Mouse (Mus musculus) embryonic facial prominence, embryonic 14.5 days (tissue): Measurements from ENCODE around the gene Gipr. TPM values are rescaled to one million over a fixed set of nuclear protein-coding genes. Genes with fewer than 3 reads are reported as not detected.

ENCODE experiments used
- ATAC-seq: fragments of 200-750 bp; cut with Nextera tagmentation; 2 replicates; pipeline ENCODE4 v1.8.0; 2017; ENCODE audit warnings: low read depth, moderate number of reproducible peaks, moderate TSS enrichment
- DNase-seq: peaks from one replicate; pipeline ENCODE4 v3.0.0-alpha.2; 2015; ENCODE audit warnings: low spot score
- H3K27ac ChIP-seq: fragments of 300-500 bp; sonication (generic); replicated peaks from 2 replicates; pipeline ENCODE4 v1.5.1; 2014; ENCODE audit warnings: low read depth, mild to moderate bottlenecking, low read length, moderate library complexity
- H3K27me3 ChIP-seq: fragments of 300-500 bp; sonication (generic); replicated peaks from 2 replicates; pipeline ENCODE4 v1.6.1; 2014; ENCODE audit warnings: low read length; ENCODE audit not compliant: control insufficient read depth, insufficient read depth
- H3K36me3 ChIP-seq: fragments of 300-500 bp; sonication (generic); 2 replicates; pipeline ENCODE4 v1.6.1; 2014; ENCODE audit warnings: low read length, mixed read lengths; ENCODE audit not compliant: control insufficient read depth, insufficient read depth
- H3K4me1 ChIP-seq: fragments of 300-500 bp; sonication (generic); 2 replicates; pipeline ENCODE4 v1.6.1; 2014; ENCODE audit warnings: antibody characterized with exemption, low read length; ENCODE audit not compliant: control insufficient read depth, insufficient read depth
- H3K4me2 ChIP-seq: fragments of 300-500 bp; sonication (generic); 2 replicates; pipeline ENCODE4 v1.6.1; 2014; ENCODE audit warnings: low read depth, mild to moderate bottlenecking, low read length, moderate library complexity, mixed read lengths
- H3K4me3 ChIP-seq: fragments of 300-500 bp; sonication (generic); 2 replicates; pipeline ENCODE4 v1.5.1; 2014; ENCODE audit warnings: low read depth, mild to moderate bottlenecking, low read length
- H3K9ac ChIP-seq: fragments of 300-500 bp; sonication (generic); 2 replicates; pipeline ENCODE4 v1.6.1; 2014; ENCODE audit warnings: low read depth, mild to moderate bottlenecking, low read length, moderate library complexity, mixed read lengths
- H3K9me3 ChIP-seq: fragments of 300-500 bp; sonication (generic); 2 replicates; pipeline ENCODE4 v1.6.1; 2016; ENCODE audit warnings: low read length; ENCODE audit not compliant: control insufficient read depth
- WGBS: fragments of 180-500 bp; shearing (Covaris S2); extraction: QIAGEN DNeasy Blood & Tissue Kit; methylation state at CpG from one replicate; pipeline ENCODE4 v1.1.7; 2014; 5-methylcytosine and 5-hydroxymethylcytosine counted together
- polyA plus RNA-seq: library from polyadenylated mRNA; unstranded; fragments of >200 nt; fragmentation: Nextera tagmentation; extraction: Ambion mirVana; gene quantifications from 2 replicates; pipeline ENCODE4 v1.2.1, GENCODE M21; 2014

Gipr gene
- polyA plus RNA-seq, 1 experiment from 2014 or later: 0.60 TPM

GRCm38 (mm10) chr7:19208944-19209472 is 43.1 kb upstream of the Gipr start:
- H3K27me3 ChIP-seq: no peaks in the 10 kb centered on the region; the same call in 1 of the 2 replicates
- H3K4me1 ChIP-seq: no peaks in the 10 kb centered on the region
- no peak overlapping the region for H3K4me3 ChIP-seq
- ATAC-seq (no peak; the same call in 1 of the 2 replicates), DNase-seq (peak; percentile 48)
- no peak overlapping the region for H3K9ac ChIP-seq
- H3K9me3 ChIP-seq: 0 out of 2 replicates have a peak, but pooled peaks cover 5% of the 10 kb centered on the region
- peaks cover 20% of the 10 kb centered on the region for H3K36me3 ChIP-seq
- no peak overlapping the region for H3K27ac ChIP-seq
- WGBS: 47% methylated on average over 7 of the region's 7 CpGs
- no peak overlapping the region for H3K4me2 ChIP-seq

GRCm38 (mm10) chr7:19208201-19208910 is 42.4 kb upstream of the Gipr start:
- Histone ChIP-seq H3K9me3 (0 out of 2 replicates have a peak, but pooled peaks cover 5% of the 10 kb centered on the region), H3K4me3 (no peak overlapping the region), H3K4me1 (no peaks in the 10 kb centered on the region), H3K36me3 (peaks cover 25% of the 10 kb centered on the region), H3K27ac (no peak overlapping the region), H3K9ac (no peak overlapping the region), H3K4me2 (no peak overlapping the region), H3K27me3 (no peaks in the 10 kb centered on the region; the same call in 1 of the 2 replicates)
- DNase-seq (no peak), ATAC-seq (0 out of 2 replicates have a peak, but pooled peaks have one; percentile 21)
- WGBS: 83% methylated on average over 13 of the region's 13 CpGs

- ATAC-seq (no peak), DNase-seq (no peak)
- no peak overlapping the region for H3K27ac ChIP-seq
- peaks cover 48% of the 10 kb centered on the region for H3K36me3 ChIP-seq
- no peaks in the 10 kb centered on the region for H3K27me3 ChIP-seq
- H3K4me3 ChIP-seq: no peak overlapping the region
- H3K9ac ChIP-seq: no peak overlapping the region
- no peak overlapping the region for H3K4me2 ChIP-seq
- H3K9me3 ChIP-seq: no peaks in the 10 kb centered on the region
- H3K4me1 ChIP-seq: no peaks in the 10 kb centered on the region
- WGBS: 61% methylated on average over 15 of the region's 15 CpGs
Measured at GRCm38 (mm10) chr7:19202065-19202850, 36.3 kb upstream of the Gipr start.

GRCm38 (mm10) chr7:19201660-19202059 is 35.7 kb upstream of the Gipr start:
- Histone ChIP-seq H3K4me2 (no peak overlapping the region), H3K4me1 (no peaks in the 10 kb centered on the region), H3K4me3 (no peak overlapping the region), H3K9me3 (no peaks in the 10 kb centered on the region), H3K9ac (no peak overlapping the region), H3K36me3 (peaks cover 53% of the 10 kb centered on the region), H3K27ac (no peak overlapping the region), H3K27me3 (no peaks in the 10 kb centered on the region)
- ATAC-seq (no peak), DNase-seq (no peak)
- WGBS: 74% methylated on average over 12 of the region's 15 CpGs

GRCm38 (mm10) chr7:19197985-19198384 is 32.1 kb upstream of the Gipr start:
- DNase-seq (no peak), ATAC-seq (no peak)
- no peaks in the 10 kb centered on the region for H3K27me3 ChIP-seq
- peaks cover 59% of the 10 kb centered on the region for H3K36me3 ChIP-seq
- no peak overlapping the region for H3K9ac ChIP-seq
- 32% methylated on average over 2 of the region's 2 CpGs for WGBS
- H3K9me3 ChIP-seq: peaks cover 7% of the 10 kb centered on the region; the same call in 1 of the 2 replicates
- no peak overlapping the region for H3K4me3 ChIP-seq
- H3K27ac ChIP-seq: no peak overlapping the region
- no peaks in the 10 kb centered on the region for H3K4me1 ChIP-seq
- H3K4me2 ChIP-seq: no peak overlapping the region

- H3K27me3 ChIP-seq: no peaks in the 10 kb centered on the region
- no peaks in the 10 kb centered on the region for H3K4me1 ChIP-seq
- peaks cover 7% of the 10 kb centered on the region; the same call in 1 of the 2 replicates for H3K9me3 ChIP-seq
- H3K4me3 ChIP-seq: no peak overlapping the region
- H3K27ac ChIP-seq: no peak overlapping the region
- ATAC-seq (no peak), DNase-seq (no peak)
- H3K9ac ChIP-seq: no peak overlapping the region
- H3K36me3 ChIP-seq: peaks cover 70% of the 10 kb centered on the region
- H3K4me2 ChIP-seq: no peak overlapping the region
- WGBS: 64% methylated on average over 6 of the region's 6 CpGs
Measured at GRCm38 (mm10) chr7:19196676-19197075, 30.7 kb upstream of the Gipr start.

GRCm38 (mm10) chr7:19194676-19195075 is 28.7 kb upstream of the Gipr start:
- no peak for ATAC-seq
- Histone ChIP-seq H3K36me3 (peaks cover 73% of the 10 kb centered on the region), H3K9me3 (peaks cover 7% of the 10 kb centered on the region; the same call in 1 of the 2 replicates), H3K9ac (no peak overlapping the region), H3K27me3 (no peaks in the 10 kb centered on the region), H3K4me2 (no peak overlapping the region), H3K4me1 (no peaks in the 10 kb centered on the region), H3K4me3 (no peak overlapping the region), H3K27ac (no peak overlapping the region)
- 95% methylated on average over 4 of the region's 4 CpGs for WGBS
- DNase-seq: no peak

- ATAC-seq (peak; percentile 46), DNase-seq (peak; percentile 77)
- Histone ChIP-seq H3K4me3 (no peak overlapping the region), H3K9ac (peak overlapping the region; percentile 8; the same call in 1 of the 2 replicates), H3K27me3 (peaks cover 10% of the 10 kb centered on the region), H3K36me3 (peaks cover 33% of the 10 kb centered on the region), H3K9me3 (no peaks in the 10 kb centered on the region), H3K4me1 (peaks cover 23% of the 10 kb centered on the region), H3K4me2 (no peak overlapping the region), H3K27ac (peak overlapping the region; percentile 84)
- 61% methylated on average over 6 of the region's 6 CpGs for whole genome bisulfite sequencing
Measured at GRCm38 (mm10) chr7:19184758-19185157, 18.8 kb upstream of the Gipr start.
